Mouse (Mus musculus) kidney, postnatal 0 days (tissue): ENCODE results near the gene Jph3. TPM values are rescaled to one million over a fixed set of nuclear protein-coding genes. Genes with fewer than 3 reads are reported as not detected.

Experiments
- ATAC-seq: fragments of 200-750 bp; cut with Nextera tagmentation; replicated peaks from 2 replicates; pipeline ENCODE4 v1.8.0; 2017; ENCODE audit warnings: low read depth, moderate number of reproducible peaks, moderate TSS enrichment, moderate library complexity; ENCODE audit not compliant: low FRiP score
- DNase-seq: peaks from one replicate; pipeline ENCODE4 v3.0.0-alpha.2; 2016; ENCODE audit warnings: low spot score
- H3K27ac ChIP-seq: fragments of 300-500 bp; sonication (generic); 2 replicates; pipeline ENCODE4 v1.5.1; 2014; ENCODE audit warnings: mild to moderate bottlenecking
- H3K27me3 ChIP-seq: fragments of 300-500 bp; sonication (generic); 2 replicates; pipeline ENCODE4 v1.6.1; 2014; ENCODE audit warnings: low read length, mixed read lengths; ENCODE audit not compliant: insufficient read depth
- H3K36me3 ChIP-seq: fragments of 300-500 bp; sonication (generic); 2 replicates; pipeline ENCODE4 v1.6.1; 2014; ENCODE audit warnings: low read length, mixed read lengths; ENCODE audit not compliant: insufficient read depth
- H3K4me1 ChIP-seq: fragments of 300-500 bp; sonication (generic); replicated peaks from 2 replicates; pipeline ENCODE4 v1.6.1; 2014; ENCODE audit warnings: antibody characterized with exemption, low read length, mixed read lengths; ENCODE audit not compliant: insufficient read depth
- H3K4me2 ChIP-seq: fragments of 300-500 bp; sonication (generic); 2 replicates; pipeline ENCODE4 v1.6.1; 2014; ENCODE audit warnings: mild to moderate bottlenecking, low read length, moderate library complexity, mixed read lengths
- H3K4me3 ChIP-seq: fragments of 300-500 bp; sonication (generic); replicated peaks from 2 replicates; pipeline ENCODE4 v1.5.1; 2014; ENCODE audit warnings: low read depth, low read length
- H3K9ac ChIP-seq: fragments of 300-500 bp; sonication (generic); 2 replicates; pipeline ENCODE4 v1.6.1; 2014; ENCODE audit warnings: low read depth, low read length
- H3K9me3 ChIP-seq: fragments of 300-500 bp; sonication (generic); replicated peaks from 2 replicates; pipeline ENCODE4 v1.6.1; 2016; ENCODE audit warnings: low read length, inconsistent platforms, mixed read lengths
- CTCF ChIP-seq: IDR thresholded peaks from 2 replicates; pipeline ENCODE4 v1.5.1; 2016; ENCODE audit warnings: antibody characterized with exemption, low read depth, mild to moderate bottlenecking, moderate library complexity
- WGBS: fragments of 180-500 bp; shearing (Covaris S2); extraction: QIAGEN DNeasy Blood & Tissue Kit; methylation state at CpG from one replicate; pipeline ENCODE4 v1.1.7; 2014; 5-methylcytosine and 5-hydroxymethylcytosine counted together
- polyA plus RNA-seq: library from polyadenylated mRNA; unstranded; fragments of >200 nt; fragmentation: Nextera tagmentation; extraction: Ambion mirVana; gene quantifications from 2 replicates; pipeline ENCODE4 v1.2.1, GENCODE M21; 2015

The Jph3 gene
- polyA plus RNA-seq, 1 experiment from 2014 or later: 0.41 TPM

DNA sequence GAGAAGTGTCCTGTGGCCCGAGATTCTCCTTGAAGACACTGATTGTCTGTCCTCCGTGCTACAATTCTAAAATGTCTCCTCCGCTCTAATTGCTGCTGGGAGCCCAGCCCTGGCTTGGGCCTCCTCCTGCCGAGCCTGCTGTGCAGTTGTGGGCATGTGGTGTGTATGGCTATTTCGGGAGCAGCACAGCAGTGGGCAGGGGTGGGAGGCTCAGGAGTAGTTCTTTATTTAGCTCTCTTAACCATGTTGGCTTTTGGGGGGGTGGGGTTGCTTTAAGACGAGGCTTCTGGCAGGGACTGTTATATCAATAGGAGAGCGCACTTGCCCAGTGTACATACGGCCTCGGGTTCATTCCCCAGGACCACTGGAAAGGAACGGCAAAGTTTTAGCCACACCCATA, 57.1 kb downstream of the Jph3 start:
- WGBS: 29% methylated on average over 10 of the region's 10 CpGs
- TF ChIP-seq CTCF: no peak
- peak; percentile 8 for DNase-seq
- Histone ChIP-seq H3K4me3 (no peak overlapping the region), H3K36me3 (no peaks in the 10 kb centered on the region), H3K27ac (no peak overlapping the region), H3K27me3 (no peaks in the 10 kb centered on the region), H3K4me1 (no peaks in the 10 kb centered on the region), H3K9me3 (no peaks in the 10 kb centered on the region), H3K4me2 (no peak overlapping the region), H3K9ac (no peak overlapping the region)
- no peak for ATAC-seq

DNA sequence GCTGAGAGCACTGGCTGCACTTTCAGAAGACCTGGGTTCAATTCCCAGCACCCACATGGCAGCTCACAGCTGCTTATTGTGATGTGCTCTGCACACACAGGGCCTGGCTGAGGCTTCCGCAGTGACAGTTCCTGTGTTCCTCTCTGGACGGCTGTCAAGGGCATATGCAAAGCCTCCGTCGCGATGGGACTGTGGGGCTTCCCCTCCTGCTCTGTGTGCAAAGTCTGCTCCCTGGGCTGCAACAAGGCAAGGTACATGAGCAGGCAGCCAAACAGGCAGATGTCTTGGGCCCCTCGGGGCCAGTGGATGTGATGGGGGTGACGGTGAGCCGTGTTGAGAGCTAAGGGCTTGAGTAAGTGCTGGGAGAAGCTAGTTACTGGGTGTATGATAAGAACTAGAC, 59.4 kb downstream of the Jph3 start:
- WGBS: 81% methylated on average over 8 of the region's 8 CpGs
- Histone ChIP-seq H3K9ac (no peak overlapping the region), H3K27ac (no peak overlapping the region), H3K4me1 (no peaks in the 10 kb centered on the region), H3K36me3 (no peaks in the 10 kb centered on the region), H3K9me3 (no peaks in the 10 kb centered on the region), H3K27me3 (no peaks in the 10 kb centered on the region), H3K4me3 (no peak overlapping the region), H3K4me2 (no peak overlapping the region)
- no peak for DNase-seq
- TF ChIP-seq CTCF: no peak
- no peak for ATAC-seq

DNA sequence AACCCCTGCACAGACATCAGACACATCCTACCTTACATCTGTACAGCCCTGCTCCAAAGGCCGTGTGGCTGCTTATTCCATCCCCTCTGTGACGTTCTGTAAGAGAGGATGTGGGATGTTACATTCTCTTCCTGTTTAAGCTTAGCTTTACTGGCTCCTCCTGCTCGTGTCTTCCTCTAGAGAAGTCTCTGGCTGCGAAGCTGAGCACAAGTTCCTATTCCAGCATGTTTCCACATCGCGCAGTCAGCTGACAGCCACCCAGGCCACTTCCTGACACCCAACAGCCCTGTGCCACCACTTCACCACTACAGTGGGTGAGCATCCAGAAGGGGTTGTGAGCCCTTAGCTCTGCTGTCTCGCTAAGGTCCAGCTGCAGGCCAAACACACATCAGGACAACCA, 62.7 kb downstream of the Jph3 start:
- 71% methylated on average over 7 of the region's 7 CpGs for WGBS
- H3K27ac ChIP-seq: no peak overlapping the region

DNA sequence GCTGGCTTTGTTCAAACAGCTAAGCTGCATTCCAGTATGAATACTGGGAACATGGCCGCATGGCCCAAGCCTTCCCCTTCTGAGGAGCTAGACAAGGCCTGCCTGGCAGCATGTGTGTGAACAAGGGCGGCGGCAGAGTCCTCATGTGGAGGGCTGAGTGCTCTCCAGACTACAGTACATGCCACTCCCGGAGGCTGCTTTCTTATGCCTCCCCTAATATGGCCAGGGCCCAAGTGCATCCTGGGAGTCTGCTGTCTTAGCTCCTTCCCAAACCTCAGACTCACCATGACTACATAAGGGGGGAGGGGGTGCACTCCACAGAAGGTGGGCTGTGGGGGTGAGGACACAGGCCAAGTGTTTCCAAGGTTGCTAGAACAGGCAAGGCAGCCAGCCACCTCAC, 63.2 kb downstream of the Jph3 start:
- no peak for ATAC-seq
- H3K4me1 ChIP-seq: no peaks in the 10 kb centered on the region
- H3K27ac ChIP-seq: no peak overlapping the region
- H3K9ac ChIP-seq: no peak overlapping the region
- WGBS: 85% methylated on average over 4 of the region's 4 CpGs
- H3K36me3 ChIP-seq: peaks cover 19% of the 10 kb centered on the region; the same call in 1 of the 2 replicates
- no peak overlapping the region for H3K4me2 ChIP-seq
- H3K4me3 ChIP-seq: no peak overlapping the region
- H3K9me3 ChIP-seq: no peaks in the 10 kb centered on the region
- TF ChIP-seq CTCF: no peak
- no peak for DNase-seq
- no peaks in the 10 kb centered on the region for H3K27me3 ChIP-seq

More for the DNA sequence above, 62.7 kb downstream of the Jph3 start:
- DNase-seq: peak; percentile 16
- Histone ChIP-seq H3K9me3 (no peaks in the 10 kb centered on the region), H3K27me3 (no peaks in the 10 kb centered on the region), H3K4me2 (no peak overlapping the region), H3K4me3 (no peak overlapping the region), H3K4me1 (no peaks in the 10 kb centered on the region), H3K36me3 (peaks cover 16% of the 10 kb centered on the region; the same call in 1 of the 2 replicates), H3K9ac (no peak overlapping the region)
- TF ChIP-seq CTCF: no peak
- ATAC-seq: no peak

DNA sequence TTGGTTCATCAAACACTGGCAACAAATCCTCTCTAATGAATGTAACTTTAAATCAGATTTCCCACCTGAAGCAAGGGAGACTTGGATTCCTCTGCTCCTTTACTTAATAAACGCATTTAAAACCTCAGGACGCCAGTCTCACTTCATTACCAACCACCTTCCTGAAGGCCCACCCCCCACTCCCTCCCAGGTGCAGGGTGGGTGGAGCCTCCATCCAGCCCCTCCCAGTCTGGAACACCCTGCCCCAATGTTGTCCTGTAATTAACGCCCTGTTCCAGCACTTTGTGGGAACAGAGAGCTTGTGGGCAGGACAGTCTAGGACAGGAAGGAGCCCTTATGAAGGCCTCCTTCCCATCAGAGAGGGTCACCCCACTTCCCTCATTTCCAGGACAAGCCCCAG, 64.7 kb downstream of the Jph3 start:
- ATAC-seq (no peak), DNase-seq (no peak)
- no peaks in the 10 kb centered on the region for H3K9me3 ChIP-seq
- no peaks in the 10 kb centered on the region for H3K4me1 ChIP-seq
- WGBS: 45% methylated on average over 3 of the region's 3 CpGs
- TF ChIP-seq CTCF: no peak
- peaks cover 27% of the 10 kb centered on the region for H3K36me3 ChIP-seq
- H3K4me2 ChIP-seq: no peak overlapping the region
- H3K27ac ChIP-seq: no peak overlapping the region
- no peak overlapping the region for H3K4me3 ChIP-seq
- H3K9ac ChIP-seq: no peak overlapping the region
- H3K27me3 ChIP-seq: no peaks in the 10 kb centered on the region

DNA sequence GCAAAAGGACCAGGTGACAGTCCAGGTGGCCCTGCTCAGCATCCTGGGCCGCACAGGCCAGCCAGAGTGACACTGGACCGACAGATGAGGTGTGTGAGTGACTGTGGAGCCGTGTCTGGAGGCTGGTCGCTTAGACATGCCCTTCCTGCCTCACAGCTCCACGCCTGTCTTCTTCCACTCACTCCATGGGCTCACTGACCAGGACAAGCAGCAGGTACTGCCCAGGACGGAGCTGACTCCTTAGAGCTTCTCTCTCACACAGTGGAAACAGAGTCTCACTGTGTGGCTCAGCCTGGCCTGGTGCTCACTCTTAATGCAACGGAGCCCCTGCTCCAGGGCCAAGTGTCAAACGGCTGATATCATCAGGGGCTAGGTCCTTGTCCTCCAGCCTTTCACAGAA, 66.0 kb downstream of the Jph3 start:
- Histone ChIP-seq H3K4me2 (no peak overlapping the region), H3K36me3 (peaks cover 30% of the 10 kb centered on the region), H3K27ac (no peak overlapping the region), H3K4me1 (no peaks in the 10 kb centered on the region), H3K27me3 (no peaks in the 10 kb centered on the region), H3K9ac (no peak overlapping the region), H3K9me3 (no peaks in the 10 kb centered on the region), H3K4me3 (no peak overlapping the region)
- DNase-seq (no peak), ATAC-seq (no peak)
- no peak for TF ChIP-seq CTCF
- WGBS: 92% methylated on average over 8 of the region's 8 CpGs

DNA sequence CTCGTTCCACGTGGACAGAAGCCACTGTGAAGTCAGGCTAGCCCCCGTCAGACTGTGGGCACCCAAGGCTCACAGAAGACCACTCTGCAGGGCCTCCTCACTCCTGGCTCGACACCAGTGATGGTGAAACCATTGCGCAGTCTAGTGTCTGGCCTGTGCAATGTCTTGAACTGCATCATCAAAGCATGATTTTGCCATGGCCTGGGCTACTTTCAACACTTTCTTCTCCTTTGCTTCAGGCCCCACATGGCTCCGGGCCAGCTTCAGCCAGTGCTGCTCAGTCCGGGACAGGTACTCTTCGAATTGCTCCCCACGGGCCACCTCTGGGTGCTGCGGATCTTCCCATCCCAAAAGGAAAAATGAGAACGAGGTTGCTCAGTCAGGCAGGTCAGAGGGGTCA, 67.0 kb downstream of the Jph3 start:
- Histone ChIP-seq H3K27ac (no peak overlapping the region), H3K36me3 (peaks cover 34% of the 10 kb centered on the region), H3K4me3 (no peak overlapping the region), H3K9ac (no peak overlapping the region), H3K4me2 (no peak overlapping the region), H3K27me3 (no peaks in the 10 kb centered on the region), H3K9me3 (no peaks in the 10 kb centered on the region), H3K4me1 (no peaks in the 10 kb centered on the region)
- TF ChIP-seq CTCF: no peak
- DNase-seq (no peak), ATAC-seq (no peak)
- 90% methylated on average over 11 of the region's 11 CpGs for WGBS
